Mouse (Mus musculus): ENCODE measurements around the gene Nr2c2ap. TPM values are rescaled to one million over a fixed set of nuclear protein-coding genes. Genes with fewer than 3 reads are reported as not detected.

Gene Nr2c2ap
- polyA plus RNA-seq (2017; shearing (Covaris generic)): 60.4 TPM

GRCm38 (mm10) chr8:70131166-70131883 is at the start of gene Nr2c2ap:
Nr2c2ap (plus strand) TSS chr8:70131333.

GRCm38 (mm10) chr8:70083285-70083684 is 47.8 kb upstream of the Nr2c2ap start, which contains the start of gene Hapln4:
Hapln4 (plus strand) TSS chr8:70083457.

GRCm38 (mm10) chr8:70120667-70121066 is 10.5 kb upstream of the Nr2c2ap start, which contains the start of gene Ncan:
Ncan (minus strand) TSS chr8:70120873.

GRCm38 (mm10) chr8:70139026-70139857 is 8.1 kb downstream of the Nr2c2ap start, which contains the start of the genes Rfxank, Borcs8 and Mef2b:
Rfxank (minus strand) TSS chr8:70139154.
Borcs8 (plus strand) TSS chr8:70139499.
Mef2b (plus strand) TSS chr8:70139711.

GRCm38 (mm10) chr8:70172043-70172681 is 41.0 kb downstream of the Nr2c2ap start, which contains the start of gene Tmem161a:
Tmem161a (plus strand) TSS chr8:70172356.

Other genes with a start within 250 kb of the Nr2c2ap start
- 0.14 TPM for gene Cilp2, start 243.6 kb upstream of the Nr2c2ap start, polyA plus RNA-seq (2017; shearing (Covaris generic))
- gene Tssk6, start 229.1 kb upstream of the Nr2c2ap start, polyA plus RNA-seq (2017; shearing (Covaris generic)): 4.1 TPM
- 163 TPM for gene Ndufa13, start 228.8 kb upstream of the Nr2c2ap start, polyA plus RNA-seq (2017; shearing (Covaris generic))
- gene Yjefn3, start 228.6 kb upstream of the Nr2c2ap start, polyA plus RNA-seq (2017; shearing (Covaris generic)): 3.1 TPM
- gene Gatad2a, start 134.9 kb upstream of the Nr2c2ap start, polyA plus RNA-seq (2017; shearing (Covaris generic)): 125 TPM
- gene Mau2, start 88.6 kb upstream of the Nr2c2ap start, polyA plus RNA-seq (2017; shearing (Covaris generic)): 104 TPM
- gene Sugp1, start 88.5 kb upstream of the Nr2c2ap start, polyA plus RNA-seq (2017; shearing (Covaris generic)): 68.9 TPM
- gene Tm6sf2, start 58.4 kb upstream of the Nr2c2ap start, polyA plus RNA-seq (2017; shearing (Covaris generic)): 0.78 TPM
- not detected for gene Hapln4, start 47.9 kb upstream of the Nr2c2ap start, polyA plus RNA-seq (2017; shearing (Covaris generic))
- gene Ncan, start 10.5 kb upstream of the Nr2c2ap start, polyA plus RNA-seq (2017; shearing (Covaris generic)): 0.02 TPM
- gene Rfxank, start 7.8 kb downstream of the Nr2c2ap start, polyA plus RNA-seq (2017; shearing (Covaris generic)): 35.4 TPM
- gene Borcs8, start 8.2 kb downstream of the Nr2c2ap start, polyA plus RNA-seq (2017; shearing (Covaris generic)): 59.2 TPM
- gene Mef2b, start 8.4 kb downstream of the Nr2c2ap start, polyA plus RNA-seq (2017; shearing (Covaris generic)): 1.3 TPM
- gene Tmem161a, start 41.0 kb downstream of the Nr2c2ap start, polyA plus RNA-seq (2017; shearing (Covaris generic)): 49.3 TPM
- 15.5 TPM for gene Slc25a42, start 81.0 kb downstream of the Nr2c2ap start, polyA plus RNA-seq (2017; shearing (Covaris generic))
- 44.0 TPM for gene Sugp2, start 102.9 kb downstream of the Nr2c2ap start, polyA plus RNA-seq (2017; shearing (Covaris generic))
- gene Armc6, start 103.1 kb downstream of the Nr2c2ap start, polyA plus RNA-seq (2017; shearing (Covaris generic)): 11.7 TPM
- gene Homer3, start 151.5 kb downstream of the Nr2c2ap start, polyA plus RNA-seq (2017; shearing (Covaris generic)): 6.7 TPM
- 56.7 TPM for gene Ddx49, start 171.2 kb downstream of the Nr2c2ap start, polyA plus RNA-seq (2017; shearing (Covaris generic))
- 351 TPM for gene Cope, start 171.2 kb downstream of the Nr2c2ap start, polyA plus RNA-seq (2017; shearing (Covaris generic))
- gene Cers1, start 184.4 kb downstream of the Nr2c2ap start, polyA plus RNA-seq (2017; shearing (Covaris generic)): not detected
- gene Gdf1, start 198.5 kb downstream of the Nr2c2ap start, polyA plus RNA-seq (2017; shearing (Covaris generic)): 0.57 TPM
- gene Upf1, start 221.9 kb downstream of the Nr2c2ap start, polyA plus RNA-seq (2017; shearing (Covaris generic)): 90.9 TPM
- 2.5 TPM for gene Comp, start 242.2 kb downstream of the Nr2c2ap start, polyA plus RNA-seq (2017; shearing (Covaris generic))